Mouse (Mus musculus): ENCODE measurements around the gene Psat1. TPM values are rescaled to one million over a fixed set of nuclear protein-coding genes. Genes with fewer than 3 reads are reported as not detected.

The Psat1 gene
- total RNA-seq, 2 experiments from 2014 or later = 2.9 to 3.0 TPM

- DNase-seq = no peak
- intact Hi-C loops (cut with DNase I) = no loop called here
Observed at GRCm38 (mm10) chr19:15868865-15869698, 78.1 kb downstream of the Psat1 start.

- intact Hi-C loops (cut with DNase I) = loop anchor here (2.0 kb wide), 1 partner anchor 98 kb away; no protein-coding TSS in a partner anchor
- no peak for DNase-seq
Observed at GRCm38 (mm10) chr19:15866851-15867250, 80.3 kb downstream of the Psat1 start.

GRCm38 (mm10) chr19:15866126-15866525, 81.0 kb downstream of the Psat1 start:
- DNase-seq = no peak
- intact Hi-C loops (cut with DNase I) = loop anchor here (2.0 kb wide), 1 partner anchor 99 kb away; no protein-coding TSS in a partner anchor

GRCm38 (mm10) chr19:15865431-15865830, 81.7 kb downstream of the Psat1 start:
- DNase-seq = no peak
- intact Hi-C loops (cut with DNase I) = no loop called here

GRCm38 (mm10) chr19:15864129-15864528, 83.0 kb downstream of the Psat1 start:
- intact Hi-C loops (cut with DNase I) = no loop called here
- no peak for DNase-seq

GRCm38 (mm10) chr19:15855379-15855778, 91.8 kb downstream of the Psat1 start:
- DNase-seq = no peak
- intact Hi-C loops (cut with DNase I) = no loop called here

Other genes with a start within 250 kb of the Psat1 start
- gene Cep78, start 37.7 kb upstream of the Psat1 start, total RNA-seq (2021) = 1 to 10 TPM; 2.0 to 2.1 TPM
- gene Gnaq, start 185.5 kb upstream of the Psat1 start, total RNA-seq (2021) = 10 to 100 TPM; 10.3 to 11.3 TPM

Data from gastrocnemius, postnatal 36 days (tissue).